Mouse (Mus musculus) limb, embryonic 12.5 days (tissue): ENCODE data around the gene Fnd3c2. TPM values are rescaled to one million over a fixed set of nuclear protein-coding genes. Genes with fewer than 3 reads are reported as not detected.
"Not testable (repeated sequence)": the region's sequence is repeated elsewhere in the genome, so short reads cannot be mapped to it uniquely, and the experiment has no call there.

ENCODE experiments used
- ATAC-seq: fragments of 200-750 bp; cut with Nextera tagmentation; 2 replicates; pipeline ENCODE4 v1.8.0; 2017; ENCODE audit warnings: low read depth, moderate TSS enrichment; ENCODE audit not compliant: insufficient number of reproducible peaks, insufficient read depth, low FRiP score, low TSS enrichment
- H3K27ac ChIP-seq: fragments of 300-500 bp; sonication (generic); 2 replicates; pipeline ENCODE4 v1.5.1; 2016; ENCODE audit warnings: mild to moderate bottlenecking, moderate library complexity
- H3K27me3 ChIP-seq: fragments of 300-500 bp; sonication (generic); 2 replicates; pipeline ENCODE4 v1.6.1; 2016; ENCODE audit warnings: mild to moderate bottlenecking, moderate library complexity
- H3K36me3 ChIP-seq: fragments of 300-500 bp; sonication (generic); 2 replicates; pipeline ENCODE4 v1.6.1; 2016; ENCODE audit warnings: mild to moderate bottlenecking, moderate library complexity
- H3K4me1 ChIP-seq: fragments of 300-500 bp; sonication (generic); replicated peaks from 2 replicates; pipeline ENCODE4 v1.6.1; 2016
- H3K4me2 ChIP-seq: fragments of 300-500 bp; sonication (generic); 2 replicates; pipeline ENCODE4 v1.6.1; 2016; ENCODE audit warnings: mild to moderate bottlenecking, moderate library complexity
- H3K4me3 ChIP-seq: fragments of 300-500 bp; sonication (generic); replicated peaks from 2 replicates; pipeline ENCODE4 v1.5.1; 2016; ENCODE audit warnings: mild to moderate bottlenecking
- H3K9ac ChIP-seq: fragments of 300-500 bp; sonication (generic); replicated peaks from 2 replicates; pipeline ENCODE4 v1.6.1; 2016; ENCODE audit warnings: mild to moderate bottlenecking, moderate library complexity
- H3K9me3 ChIP-seq: fragments of 300-500 bp; sonication (generic); 2 replicates; pipeline ENCODE4 v1.6.1; 2016; ENCODE audit warnings: mild to moderate bottlenecking, moderate library complexity
- WGBS: fragments of 180-500 bp; shearing (Covaris S2); methylation state at CpG from one replicate; pipeline ENCODE4 v1.1.7; 2016; 5-methylcytosine and 5-hydroxymethylcytosine counted together
- polyA plus RNA-seq: library from polyadenylated mRNA; unstranded; fragments of >200 nt; fragmentation: Nextera tagmentation; extraction: Ambion mirVana; gene quantifications from 2 replicates; pipeline ENCODE4 v1.2.1, GENCODE M21; 2016

Fnd3c2 gene
- polyA plus RNA-seq: not detected in 2 replicates

- WGBS: 87% methylated on average over 4 of the region's 4 CpGs
Observed at GRCm38 (mm10) chrX:106255276-106255675, at the start of gene Fnd3c2. TSS of gene Fnd3c2 (minus strand) at chrX:106255376.

GRCm38 (mm10) chrX:106284441-106284840, 29.3 kb upstream of the Fnd3c2 start:
- WGBS: 86% methylated on average over 2 of the region's 2 CpGs
- 0 out of 2 replicates have a peak, but pooled peaks cover 3% of the 10 kb centered on the region for H3K27me3 ChIP-seq
- no peak for ATAC-seq
- no peak overlapping the region for H3K9ac ChIP-seq
- H3K4me3 ChIP-seq: no peak overlapping the region
- H3K27ac ChIP-seq: no peak overlapping the region
- H3K4me2 ChIP-seq: no peak overlapping the region
- H3K9me3 ChIP-seq: no peaks in the 10 kb centered on the region
- no peaks in the 10 kb centered on the region for H3K36me3 ChIP-seq
- H3K4me1 ChIP-seq: no peaks in the 10 kb centered on the region

More at GRCm38 (mm10) chrX:106255276-106255675, at the start of gene Fnd3c2:
- H3K27me3 ChIP-seq: no peaks in the 10 kb centered on the region
- no peak within 1 kb of the TSS for H3K27ac ChIP-seq
- ATAC-seq: no peak
- H3K9me3 ChIP-seq: no peaks in the 10 kb centered on the region
- no peak within 1 kb of the TSS for H3K4me3 ChIP-seq
- H3K4me2 ChIP-seq: no peak within 1 kb of the TSS
- no peaks in the 10 kb centered on the region for H3K36me3 ChIP-seq
- no peak within 1 kb of the TSS for H3K9ac ChIP-seq
- no peaks in the 10 kb centered on the region for H3K4me1 ChIP-seq

- 87% methylated on average over 25 of the region's 25 CpGs for WGBS
- Histone ChIP-seq H3K9ac (no peak within 1 kb of the TSS), H3K27ac (no peak within 1 kb of the TSS)
Observed at GRCm38 (mm10) chrX:106221058-106221457, 34.1 kb downstream of the Fnd3c2 start, which contains the start of gene Taf9b. TSS of gene Taf9b (minus strand) at chrX:106221158.

GRCm38 (mm10) chrX:106219171-106220032, 35.8 kb downstream of the Fnd3c2 start:
- ATAC-seq: peak; percentile 93
- Histone ChIP-seq H3K9me3 (peaks cover 7% of the 10 kb centered on the region; the same call in 1 of the 2 replicates), H3K36me3 (no peaks in the 10 kb centered on the region), H3K4me1 (no peaks in the 10 kb centered on the region), H3K27me3 (no peaks in the 10 kb centered on the region), H3K27ac (peak overlapping the region; percentile 35; the same call in 1 of the 2 replicates), H3K9ac (peak overlapping the region; percentile 63), H3K4me3 (peak overlapping the region; percentile 53), H3K4me2 (peak overlapping the region; percentile 53)
- WGBS: 21% methylated on average over 58 of the region's 60 CpGs

More at GRCm38 (mm10) chrX:106221058-106221457, 34.1 kb downstream of the Fnd3c2 start, which contains the start of gene Taf9b:
- Histone ChIP-seq H3K36me3 (no peaks in the 10 kb centered on the region), H3K4me3 (peak within 1 kb of the TSS; percentile 53), H3K4me2 (peak within 1 kb of the TSS; percentile 53), H3K27me3 (no peaks in the 10 kb centered on the region), H3K9me3 (peaks cover 7% of the 10 kb centered on the region; the same call in 1 of the 2 replicates), H3K4me1 (no peaks in the 10 kb centered on the region)
- ATAC-seq: no peak

GRCm38 (mm10) chrX:106209100-106209499, 46.1 kb downstream of the Fnd3c2 start:
- no peaks in the 10 kb centered on the region for H3K36me3 ChIP-seq
- no peaks in the 10 kb centered on the region for H3K27me3 ChIP-seq
- no peaks in the 10 kb centered on the region for H3K9me3 ChIP-seq
- no peak overlapping the region for H3K27ac ChIP-seq
- WGBS: 88% methylated on average over 2 of the region's 2 CpGs
- ATAC-seq: no peak
- no peak overlapping the region for H3K9ac ChIP-seq
- H3K4me3 ChIP-seq: no peak overlapping the region
- no peak overlapping the region for H3K4me2 ChIP-seq
- H3K4me1 ChIP-seq: no peaks in the 10 kb centered on the region

- Histone ChIP-seq H3K27me3 (no peaks in the 10 kb centered on the region), H3K9ac (no peak overlapping the region), H3K36me3 (peaks cover 78% of the 10 kb centered on the region), H3K27ac (no peak overlapping the region), H3K4me3 (no peak overlapping the region), H3K9me3 (no peaks in the 10 kb centered on the region), H3K4me2 (no peak overlapping the region), H3K4me1 (no peaks in the 10 kb centered on the region)
- WGBS: 87% methylated on average over 5 of the region's 5 CpGs
- ATAC-seq: no peak
Observed at GRCm38 (mm10) chrX:106198904-106199303, 56.3 kb downstream of the Fnd3c2 start.

GRCm38 (mm10) chrX:106197308-106197707, 57.9 kb downstream of the Fnd3c2 start:
- no peak for ATAC-seq
- Histone ChIP-seq H3K4me3 (no peak overlapping the region), H3K4me1 (no peaks in the 10 kb centered on the region), H3K27ac (no peak overlapping the region), H3K9me3 (no peaks in the 10 kb centered on the region), H3K4me2 (no peak overlapping the region), H3K9ac (no peak overlapping the region), H3K36me3 (peaks cover 78% of the 10 kb centered on the region), H3K27me3 (no peaks in the 10 kb centered on the region)
- WGBS: 70% methylated on average over 5 of the region's 5 CpGs

- not testable (repeated sequence) for H3K27me3 ChIP-seq, ATAC-seq, H3K9me3 ChIP-seq, H3K4me3 ChIP-seq, H3K4me1 ChIP-seq, H3K27ac ChIP-seq, H3K9ac ChIP-seq, H3K4me2 ChIP-seq
- peaks cover 58% of the 10 kb centered on the region for H3K36me3 ChIP-seq
- 76% methylated on average over 6 of the region's 6 CpGs for WGBS
Observed at GRCm38 (mm10) chrX:106194361-106194760, 60.8 kb downstream of the Fnd3c2 start.

GRCm38 (mm10) chrX:106190091-106190490, 65.1 kb downstream of the Fnd3c2 start:
- 52% methylated on average over 4 of the region's 4 CpGs for WGBS
- peak overlapping the region; percentile 55; the same call in 1 of the 2 replicates for H3K4me3 ChIP-seq

GRCm38 (mm10) chrX:106189356-106189755, 65.8 kb downstream of the Fnd3c2 start:
- no peak overlapping the region for H3K27ac ChIP-seq
- H3K36me3 ChIP-seq: peaks cover 18% of the 10 kb centered on the region; the same call in 1 of the 2 replicates
- peak overlapping the region; percentile 63 for H3K4me2 ChIP-seq
- H3K9me3 ChIP-seq: no peaks in the 10 kb centered on the region
- H3K27me3 ChIP-seq: peaks cover 8% of the 10 kb centered on the region; the same call in 1 of the 2 replicates
- ATAC-seq: no peak
- 53% methylated on average over 5 of the region's 5 CpGs for WGBS
- no peak overlapping the region for H3K9ac ChIP-seq
- peaks cover 13% of the 10 kb centered on the region for H3K4me1 ChIP-seq
- H3K4me3 ChIP-seq: peak overlapping the region; percentile 55

More at GRCm38 (mm10) chrX:106190091-106190490, 65.1 kb downstream of the Fnd3c2 start:
- Histone ChIP-seq H3K27ac (no peak overlapping the region), H3K36me3 (peaks cover 21% of the 10 kb centered on the region; the same call in 1 of the 2 replicates), H3K9ac (no peak overlapping the region), H3K27me3 (peaks cover 8% of the 10 kb centered on the region; the same call in 1 of the 2 replicates), H3K9me3 (no peaks in the 10 kb centered on the region), H3K4me2 (peak overlapping the region; percentile 63), H3K4me1 (peaks cover 13% of the 10 kb centered on the region)
- ATAC-seq: no peak

GRCm38 (mm10) chrX:106187737-106188136, 67.4 kb downstream of the Fnd3c2 start:
- 25% methylated on average over 12 of the region's 12 CpGs for WGBS

More at GRCm38 (mm10) chrX:106187737-106188136, 67.4 kb downstream of the Fnd3c2 start:
- H3K9me3 ChIP-seq: no peaks in the 10 kb centered on the region
- peak overlapping the region; percentile 55 for H3K4me3 ChIP-seq
- H3K9ac ChIP-seq: peak overlapping the region; percentile 67
- H3K36me3 ChIP-seq: peaks cover 8% of the 10 kb centered on the region; the same call in 1 of the 2 replicates
- H3K4me1 ChIP-seq: peaks cover 13% of the 10 kb centered on the region
- peaks cover 8% of the 10 kb centered on the region; the same call in 1 of the 2 replicates for H3K27me3 ChIP-seq
- ATAC-seq: no peak
- H3K27ac ChIP-seq: peak overlapping the region; percentile 77; the same call in 1 of the 2 replicates
- peak overlapping the region; percentile 63 for H3K4me2 ChIP-seq
